Comparison of ENCODE assay signal across 14 mouse cellular contexts in genomic region chr14:20477261-20478025, GRCm38 (mm10). TPM values are rescaled to one million over a fixed set of nuclear protein-coding genes. Genes with fewer than 3 reads are reported as not detected.
DNase-seq lines count a peak whose midpoint lies in the region; ATAC-seq and TF ChIP-seq lines count a peak whose summit lies in the region.
"Had no signal": no experiment of that assay in that cellular context is flagged by ENCODE, and none has a peak within 500 bp of the region (broad histone marks: within the 10 kb centered on the region; RNA-seq: fewer than 3 reads in every experiment).

No protein-coding gene starts in this region.

- no peak overlapping the region for H3K27ac ChIP-seq in kidney, adult 2 months (ENCODE audit: insufficient read depth, low read depth, low read length)
- no peak overlapping the region for H3K27ac ChIP-seq in embryonic facial prominence, embryonic 13.5 days
- H3K27ac ChIP-seq in forebrain, embryonic 13.5 days: no peak overlapping the region
- H3K27ac ChIP-seq: forebrain, embryonic 15.5 days; hindbrain, embryonic 12.5 days; kidney, postnatal 0 days; left cerebral cortex, adult 2 months; midbrain, embryonic 15.5 days had no signal

- 0 out of 2 replicates have a peak overlapping the region, but pooled peaks have one; percentile 16 for H3K4me2 ChIP-seq in embryonic facial prominence, embryonic 13.5 days
- H3K4me2 ChIP-seq in forebrain, embryonic 13.5 days: no peak overlapping the region
- H3K4me2 ChIP-seq: forebrain, embryonic 15.5 days; hindbrain, embryonic 12.5 days; midbrain, embryonic 15.5 days had no signal

- no peak for ATAC-seq in embryonic facial prominence, embryonic 13.5 days (ENCODE audit: insufficient number of reproducible peaks, insufficient read depth, low FRiP score, low TSS enrichment, low read depth)
- ATAC-seq in forebrain, embryonic 13.5 days: no peak
- ATAC-seq: forebrain, embryonic 15.5 days; midbrain, embryonic 15.5 days had no signal

- no peaks in the 10 kb centered on the region for H3K9me3 ChIP-seq in embryonic facial prominence, embryonic 13.5 days
- H3K9me3 ChIP-seq in forebrain, embryonic 13.5 days (replicated peaks): no peaks in the 10 kb centered on the region
- H3K9me3 ChIP-seq: forebrain, embryonic 15.5 days; hindbrain, embryonic 12.5 days; midbrain, embryonic 15.5 days had no signal

- peaks cover 3% of the 10 kb centered on the region; the same call in 1 of the 2 replicates for H3K4me1 ChIP-seq in kidney, adult 2 months (ENCODE audit: control insufficient read depth, insufficient read depth, low read length)
- peaks cover 32% of the 10 kb centered on the region for H3K4me1 ChIP-seq in embryonic facial prominence, embryonic 13.5 days
- H3K4me1 ChIP-seq in forebrain, embryonic 13.5 days: 0 out of 2 replicates have a peak, but pooled peaks cover 3% of the 10 kb centered on the region

- DNase-seq in kidney, adult 2 months: peak; percentile 7
- no peak for DNase-seq in kidney, postnatal 14 days
- peak; percentile 33 for DNase-seq in ZHBTc4 (ENCODE audit: low read depth, low spot score)
- peak; percentile 31 for DNase-seq in mesoderm, embryonic 11.5 days (ENCODE audit: low read depth, low spot score)
- no peak for DNase-seq in left cerebral cortex, adult 9 months (ENCODE audit: low spot score in 2 of 2)
- no peak for DNase-seq in thymus, postnatal 0 days (ENCODE audit: low spot score)
- DNase-seq: right cerebral cortex, postnatal 4 days had no signal

- 45% methylated on average over 4 of the region's 4 CpGs for WGBS in kidney, adult 2 months
- whole genome bisulfite sequencing in embryonic facial prominence, embryonic 13.5 days: 23% methylated on average over 4 of the region's 4 CpGs
- 49% methylated on average over 4 of the region's 4 CpGs for WGBS in forebrain, embryonic 13.5 days

- no peak for TF ChIP-seq CTCF in kidney, adult 2 months (conservative IDR thresholded peaks at IDR 0.05; ENCODE audit: insufficient read depth, insufficient read length, low read depth, low read length)

- no peak for TF ChIP-seq POLR2A in kidney, adult 2 months (IDR thresholded peaks at IDR 0.05; ENCODE audit: low read depth, low read length)

- no peak overlapping the region for H3K4me3 ChIP-seq in kidney, adult 2 months (ENCODE audit: insufficient read depth, low read depth, low read length)
- no peak overlapping the region for H3K4me3 ChIP-seq in embryonic facial prominence, embryonic 13.5 days
- no peak overlapping the region for H3K4me3 ChIP-seq in forebrain, embryonic 13.5 days
- H3K4me3 ChIP-seq: forebrain, embryonic 15.5 days; hindbrain, embryonic 12.5 days; midbrain, embryonic 15.5 days had no signal

- 0 out of 2 replicates have a peak overlapping the region, but pooled peaks have one; percentile 16 for H3K9ac ChIP-seq in embryonic facial prominence, embryonic 13.5 days
- H3K9ac ChIP-seq in forebrain, embryonic 13.5 days: no peak overlapping the region
- H3K9ac ChIP-seq: forebrain, embryonic 15.5 days; hindbrain, embryonic 12.5 days; midbrain, embryonic 15.5 days had no signal

- H3K27me3 ChIP-seq in kidney, adult 2 months (replicated peaks; ENCODE audit: control insufficient read depth, insufficient read depth, low read length): no peaks in the 10 kb centered on the region; the same call in 1 of the 2 replicates
- no peaks in the 10 kb centered on the region for H3K27me3 ChIP-seq in embryonic facial prominence, embryonic 13.5 days
- no peaks in the 10 kb centered on the region; the same call in 1 of the 2 replicates for H3K27me3 ChIP-seq in forebrain, embryonic 13.5 days
- H3K27me3 ChIP-seq: forebrain, embryonic 15.5 days; midbrain, embryonic 15.5 days had no signal

- peaks cover 2% of the 10 kb centered on the region; the same call in 1 of the 2 replicates for H3K36me3 ChIP-seq in kidney, adult 2 months (ENCODE audit: control insufficient read depth, insufficient read depth, low read length)
- H3K36me3 ChIP-seq in embryonic facial prominence, embryonic 13.5 days: no peaks in the 10 kb centered on the region
- no peaks in the 10 kb centered on the region for H3K36me3 ChIP-seq in forebrain, embryonic 13.5 days (ENCODE audit: poor library complexity, severe bottlenecking)
- H3K36me3 ChIP-seq: forebrain, embryonic 15.5 days; hindbrain, embryonic 12.5 days; midbrain, embryonic 15.5 days had no signal

RNA-seq across cellular contexts. Expression of gene Anxa7, which starts 2.5 kb away (rescaled TPM):
- 84.0 and 92.2 TPM in 2 replicates for polyA plus RNA-seq in kidney, adult 2 months (2012; rRNA removed)
- polyA plus RNA-seq in embryonic facial prominence, embryonic 13.5 days (2015; fragmentation: Nextera tagmentation; extraction: Ambion mirVana): 39.5 and 42.0 TPM in 2 replicates
- polyA plus RNA-seq in forebrain, embryonic 13.5 days (2015; fragmentation: Nextera tagmentation; extraction: Ambion mirVana): 8.5 and 9.9 TPM in 2 replicates
- polyA plus RNA-seq in thymus, postnatal 0 days (2015; fragmentation: Nextera tagmentation; extraction: Ambion mirVana): 43.5 and 47.3 TPM in 2 replicates

RNA-seq across cellular contexts. Expression of gene Mss51, which starts 19.3 kb away (rescaled TPM):
- polyA plus RNA-seq in kidney, adult 2 months (2012; rRNA removed): 0.19 and 0.45 TPM in 2 replicates
- polyA plus RNA-seq in embryonic facial prominence, embryonic 13.5 days (2015; fragmentation: Nextera tagmentation; extraction: Ambion mirVana): 1.6 and 1.7 TPM in 2 replicates
- polyA plus RNA-seq in forebrain, embryonic 13.5 days (2015; fragmentation: Nextera tagmentation; extraction: Ambion mirVana): 0.89 and 1.3 TPM in 2 replicates
- polyA plus RNA-seq in thymus, postnatal 0 days (2015; fragmentation: Nextera tagmentation; extraction: Ambion mirVana): 1.4 and 1.9 TPM in 2 replicates

RNA-seq across cellular contexts. Expression of gene Cfap70, which starts 25.4 kb away (rescaled TPM):
- 0.77 and 1.0 TPM in 2 replicates for polyA plus RNA-seq in kidney, adult 2 months (2012; rRNA removed)
- polyA plus RNA-seq in embryonic facial prominence, embryonic 13.5 days (2015; fragmentation: Nextera tagmentation; extraction: Ambion mirVana): 0.34 and 0.59 TPM in 2 replicates
- 0.45 and 1.6 TPM in 2 replicates for polyA plus RNA-seq in forebrain, embryonic 13.5 days (2015; fragmentation: Nextera tagmentation; extraction: Ambion mirVana)
- polyA plus RNA-seq in thymus, postnatal 0 days (2015; fragmentation: Nextera tagmentation; extraction: Ambion mirVana): 0.07 and 0.27 TPM in 2 replicates

Comparison
In these comparisons a context has a peak if more than half of its experiments do, and no peak if none do; other contexts are left out.
1. DNase-seq: peak in kidney, adult 2 months (single experiment), ZHBTc4 (single experiment) and mesoderm, embryonic 11.5 days (single experiment); none in kidney, postnatal 14 days (single experiment), left cerebral cortex, adult 9 months (0 of 2) and thymus, postnatal 0 days (single experiment).